Comparison of ENCODE assay signal across 8 mouse cellular contexts in the genomic region with DNA sequence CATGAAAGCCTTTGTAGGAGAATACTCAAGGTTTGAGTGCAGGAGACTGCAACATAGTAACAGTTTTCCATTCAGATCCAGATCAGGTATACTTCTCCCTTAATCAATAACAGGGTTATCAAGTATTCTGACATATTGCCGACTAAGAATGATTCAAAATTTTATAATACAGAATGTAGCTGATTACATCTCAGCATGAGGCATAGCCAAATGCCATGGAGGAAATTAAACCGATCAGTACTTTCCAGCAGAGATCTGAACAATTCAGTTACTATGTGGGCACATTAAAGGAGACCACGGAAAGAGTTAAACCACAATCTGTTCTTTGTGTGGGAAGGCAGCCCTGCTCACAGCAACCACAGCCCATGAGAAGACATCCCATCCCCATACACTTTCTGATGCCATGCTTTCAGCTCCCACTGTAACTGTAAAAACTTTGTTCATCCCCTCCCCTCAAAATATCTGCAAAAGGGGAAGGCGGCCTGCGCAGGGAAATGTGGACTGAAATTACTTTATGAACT.
A peak's percentile ranks its signal among the peaks of the same experiment; 100 is the strongest.
DNase-seq lines count a peak whose midpoint lies in the region; ATAC-seq and TF ChIP-seq lines count a peak whose summit lies in the region.
"Had no signal": no experiment of that assay in that cellular context is flagged by ENCODE, and none has a peak within 500 bp of the region (broad histone marks: within the 10 kb centered on the region; RNA-seq: fewer than 3 reads in every experiment).

No protein-coding gene starts in this region.

- H3K27ac ChIP-seq in lung, embryonic 15.5 days: peak overlapping the region; percentile 70
- H3K27ac ChIP-seq in forebrain, embryonic 13.5 days: peak overlapping the region; percentile 88
- H3K27ac ChIP-seq in intestine, postnatal 0 days (ENCODE audit: low read depth, low read length): no peak overlapping the region
- no peak overlapping the region for H3K27ac ChIP-seq in stomach, embryonic 14.5 days (ENCODE audit: low read length)

- H3K9me3 ChIP-seq in lung, embryonic 15.5 days: no peaks in the 10 kb centered on the region
- no peaks in the 10 kb centered on the region for H3K9me3 ChIP-seq in forebrain, embryonic 13.5 days (replicated peaks)
- no peaks in the 10 kb centered on the region for H3K9me3 ChIP-seq in intestine, postnatal 0 days (ENCODE audit: control insufficient read depth)
- H3K9me3 ChIP-seq in stomach, embryonic 14.5 days (ENCODE audit: control insufficient read depth, low read depth, low read length): no peaks in the 10 kb centered on the region

- no peaks in the 10 kb centered on the region for H3K27me3 ChIP-seq in lung, embryonic 15.5 days
- no peaks in the 10 kb centered on the region for H3K27me3 ChIP-seq in forebrain, embryonic 13.5 days
- no peaks in the 10 kb centered on the region for H3K27me3 ChIP-seq in intestine, postnatal 0 days (replicated peaks; ENCODE audit: control insufficient read depth, insufficient read depth, low read length)
- no peaks in the 10 kb centered on the region for H3K27me3 ChIP-seq in stomach, embryonic 14.5 days (ENCODE audit: control insufficient read depth, insufficient read depth, low read length)

- no peak for ATAC-seq in lung, embryonic 15.5 days (ENCODE audit: borderline replicate concordance, extremely low read depth, low FRiP score, low TSS enrichment)
- ATAC-seq in forebrain, embryonic 13.5 days: no peak
- no peak for ATAC-seq in intestine, postnatal 0 days
- no peak for ATAC-seq in stomach, embryonic 14.5 days (ENCODE audit: insufficient number of reproducible peaks, insufficient read depth, low FRiP score, low read depth)

- H3K4me3 ChIP-seq in lung, embryonic 15.5 days: peak overlapping the region; percentile 85
- peak overlapping the region; percentile 96 for H3K4me3 ChIP-seq in forebrain, embryonic 13.5 days
- no peak overlapping the region for H3K4me3 ChIP-seq in intestine, postnatal 0 days (ENCODE audit: low read depth, low read length)
- H3K4me3 ChIP-seq in stomach, embryonic 14.5 days (ENCODE audit: low read depth, low read length): peak overlapping the region; percentile 99; the same call in 1 of the 2 replicates

- H3K9ac ChIP-seq in lung, embryonic 15.5 days: peak overlapping the region; percentile 39
- H3K9ac ChIP-seq in forebrain, embryonic 13.5 days: peak overlapping the region; percentile 81
- H3K9ac ChIP-seq in intestine, postnatal 0 days (ENCODE audit: low read depth, low read length): no peak overlapping the region
- H3K9ac ChIP-seq in stomach, embryonic 14.5 days (replicated peaks; ENCODE audit: low read depth, low read length): no peak overlapping the region; the same call in 1 of the 2 replicates

- DNase-seq in lung, postnatal 25 days (ENCODE audit: low spot score): no peak
- no peak for DNase-seq in spleen, postnatal 36 days (ENCODE audit: low spot score in 2 of 2)
- no peak for DNase-seq in urinary bladder, postnatal 4 days (ENCODE audit: low spot score in 2 of 2)
- DNase-seq: embryo, embryonic 11 days had no signal

- TF ChIP-seq CTCF in intestine, postnatal 0 days (IDR thresholded peaks at IDR 0.05; ENCODE audit: low read depth): no peak

- 24% methylated on average over 5 of the region's 5 CpGs for WGBS in lung, embryonic 15.5 days
- WGBS in forebrain, embryonic 13.5 days: 36% methylated on average over 5 of the region's 5 CpGs
- WGBS in intestine, postnatal 0 days: 56% methylated on average over 5 of the region's 5 CpGs
- 65% methylated on average over 5 of the region's 5 CpGs for WGBS in stomach, embryonic 14.5 days

- peak overlapping the region; percentile 52 for H3K4me2 ChIP-seq in lung, embryonic 15.5 days
- peak overlapping the region; percentile 70 for H3K4me2 ChIP-seq in forebrain, embryonic 13.5 days
- peak overlapping the region; percentile 42 for H3K4me2 ChIP-seq in intestine, postnatal 0 days (replicated peaks; ENCODE audit: low read depth)
- peak overlapping the region; percentile 91 for H3K4me2 ChIP-seq in stomach, embryonic 14.5 days (replicated peaks; ENCODE audit: low read depth, low read length)

- peaks cover 48% of the 10 kb centered on the region for H3K4me1 ChIP-seq in lung, embryonic 15.5 days
- peaks cover 42% of the 10 kb centered on the region for H3K4me1 ChIP-seq in forebrain, embryonic 13.5 days
- 0 out of 2 replicates have a peak, but pooled peaks cover 6% of the 10 kb centered on the region for H3K4me1 ChIP-seq in intestine, postnatal 0 days (replicated peaks; ENCODE audit: control insufficient read depth, insufficient read depth, low read length)
- peaks cover 35% of the 10 kb centered on the region for H3K4me1 ChIP-seq in stomach, embryonic 14.5 days (ENCODE audit: control insufficient read depth, insufficient read depth, low read length)

- H3K36me3 ChIP-seq in lung, embryonic 15.5 days: peaks cover 10% of the 10 kb centered on the region
- peaks cover 17% of the 10 kb centered on the region for H3K36me3 ChIP-seq in forebrain, embryonic 13.5 days (ENCODE audit: poor library complexity, severe bottlenecking)
- peaks cover 9% of the 10 kb centered on the region for H3K36me3 ChIP-seq in intestine, postnatal 0 days (ENCODE audit: control insufficient read depth, insufficient read depth)
- H3K36me3 ChIP-seq in stomach, embryonic 14.5 days (ENCODE audit: control insufficient read depth, insufficient read depth, low read length): peaks cover 16% of the 10 kb centered on the region

Comparison
In these comparisons a context has a peak if more than half of its experiments do, and no peak if none do; other contexts are left out.
1. H3K27ac ChIP-seq: peak in lung, embryonic 15.5 days (single experiment) and forebrain, embryonic 13.5 days (single experiment); none in intestine, postnatal 0 days (single experiment) and stomach, embryonic 14.5 days (single experiment).
2. H3K9ac ChIP-seq: peak in lung, embryonic 15.5 days (single experiment) and forebrain, embryonic 13.5 days (single experiment); none in intestine, postnatal 0 days (single experiment) and stomach, embryonic 14.5 days (single experiment).
3. Peak in every context shown above with its lines, with median percentiles within 50 percentile points of each other: H3K4me2 ChIP-seq.